Mouse (Mus musculus) kidney, adult 9 months (tissue): ENCODE results near the gene Fabp1.

Experiments
- DNase-seq: peaks from one replicate; pipeline ENCODE4 v3.0.0; 2022

Gene Fabp1

DNA sequence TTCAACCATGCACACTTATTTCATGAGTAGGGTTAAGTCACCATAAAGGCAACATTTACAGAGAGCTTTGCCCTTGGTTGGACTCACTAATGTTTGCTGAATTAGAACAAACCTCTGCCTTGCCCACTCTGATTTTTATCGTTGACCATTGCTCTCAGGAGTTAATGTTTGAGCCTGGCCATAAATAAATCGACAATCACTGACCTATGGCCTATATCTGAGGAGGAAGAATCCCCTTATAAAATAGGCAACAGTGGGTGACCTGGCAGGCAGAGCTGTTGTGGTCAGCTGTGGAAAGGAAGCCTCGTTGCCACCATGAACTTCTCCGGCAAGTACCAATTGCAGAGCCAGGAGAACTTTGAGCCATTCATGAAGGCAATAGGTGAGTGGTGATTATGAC is at the start of gene Fabp1:
Fabp1 (plus strand) TSS at position 216 of the 400 bp plus-strand sequence.
- no peak for DNase-seq

DNA sequence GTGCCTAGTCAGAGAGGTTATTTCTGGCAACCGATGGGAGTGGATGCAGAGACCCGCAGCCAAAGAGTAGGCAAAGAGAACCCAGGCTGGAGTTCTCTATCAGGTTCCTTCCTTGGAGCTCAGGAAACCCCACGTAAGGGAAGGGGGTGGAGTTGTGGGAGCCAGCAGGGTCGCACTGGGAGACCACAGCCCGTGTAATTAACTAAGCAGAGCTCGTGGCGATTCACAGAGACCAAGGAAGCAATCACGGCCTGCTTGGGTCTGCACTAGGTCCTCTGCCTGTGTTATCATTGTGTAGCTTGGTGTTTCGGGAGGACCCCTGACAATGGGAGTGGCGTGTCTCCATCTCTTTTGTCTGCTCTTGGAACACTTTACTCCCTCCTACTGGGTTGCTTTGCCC is 48.5 kb upstream of the Fabp1 start:
- no peak for DNase-seq

DNA sequence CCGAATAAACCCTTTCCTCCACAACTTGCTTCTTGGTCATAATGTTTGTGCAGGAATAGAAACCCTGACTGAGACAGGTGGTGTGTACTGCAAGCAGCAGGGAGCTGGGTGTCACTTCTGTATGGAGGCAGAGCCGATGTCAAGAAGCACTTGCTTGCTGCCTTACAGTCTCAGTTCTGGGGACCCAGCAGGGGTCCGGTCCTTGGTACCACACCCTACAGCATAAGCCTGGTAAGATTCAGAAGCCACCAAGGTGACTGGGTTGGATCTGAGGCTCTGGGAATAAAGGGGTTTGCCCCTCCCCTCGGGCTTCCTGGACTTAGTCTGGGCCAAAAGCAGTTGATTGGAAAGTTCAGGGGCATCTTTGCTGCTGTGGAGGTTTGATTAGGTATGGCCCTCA is 46.1 kb upstream of the Fabp1 start:
- no peak for DNase-seq

DNA sequence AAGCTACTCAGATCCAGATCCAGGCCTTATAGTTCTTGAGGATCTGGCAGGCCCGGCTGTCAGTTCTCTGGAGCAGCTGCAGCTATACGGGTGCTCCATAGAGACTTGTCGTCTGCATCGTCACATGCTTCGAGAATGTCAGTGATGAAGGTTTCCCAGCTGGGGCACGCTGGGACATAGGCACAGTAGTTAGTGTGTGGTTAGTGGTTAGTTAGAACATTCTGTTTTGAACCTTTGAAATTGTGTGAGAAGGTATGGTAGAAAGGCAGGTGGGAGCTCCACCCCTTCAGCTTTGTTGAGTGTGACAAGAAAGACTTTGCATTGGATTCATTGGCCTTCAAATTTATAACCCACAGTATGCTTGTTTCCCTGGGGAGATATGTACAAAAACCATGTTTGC is 44.8 kb upstream of the Fabp1 start:
- no peak for DNase-seq

DNA sequence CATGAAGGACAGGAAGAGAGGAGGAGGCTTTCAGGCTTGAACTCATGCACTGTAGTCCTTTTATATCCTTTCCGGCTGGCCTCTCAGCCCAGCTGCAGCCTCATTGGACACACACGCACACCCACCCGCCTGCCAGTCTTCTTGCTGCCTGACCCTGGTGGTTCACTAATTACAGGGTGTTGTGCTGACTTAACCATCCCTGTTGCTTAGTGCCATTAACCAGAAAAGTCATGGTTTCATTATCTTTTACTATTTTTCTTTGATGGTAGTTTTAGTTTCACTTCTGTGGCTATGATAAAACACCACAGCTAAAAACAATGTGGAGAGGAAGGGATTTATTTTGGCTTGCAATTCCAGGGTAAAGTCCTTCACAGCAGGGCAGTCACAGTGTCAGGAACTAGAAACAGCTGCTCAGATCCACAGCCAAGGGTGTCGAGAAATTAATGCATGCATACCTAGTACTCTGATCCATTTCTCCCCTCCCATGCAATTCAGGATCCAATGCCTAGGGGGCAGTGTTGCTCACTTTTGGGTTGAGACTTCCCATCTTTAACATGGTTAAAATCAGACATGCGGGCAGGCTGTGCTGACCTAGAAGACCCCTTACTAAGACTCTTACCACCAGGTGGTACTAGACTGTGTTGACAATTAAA is 42.8 kb upstream of the Fabp1 start:
- DNase-seq, result peak; percentile 41

DNA sequence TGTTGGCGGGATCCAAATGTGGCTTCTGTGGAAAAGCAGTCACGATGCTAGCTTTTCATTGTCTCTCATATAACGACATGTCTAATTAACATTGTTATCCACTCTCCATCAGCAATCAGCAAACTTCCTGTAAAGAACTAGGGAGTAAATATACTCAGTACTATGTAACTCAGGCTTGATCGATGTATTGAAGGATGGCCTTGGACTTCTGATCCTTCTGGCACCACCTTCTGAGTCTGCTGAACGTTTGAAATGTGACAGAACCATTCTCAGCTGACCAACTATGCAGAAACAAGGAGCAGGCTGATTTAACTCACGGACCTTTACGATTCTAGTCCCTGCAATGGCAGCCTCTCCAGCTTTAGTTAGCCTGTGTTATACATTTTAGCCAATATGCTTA is 38.3 kb upstream of the Fabp1 start:
- DNase-seq, result no peak

DNA sequence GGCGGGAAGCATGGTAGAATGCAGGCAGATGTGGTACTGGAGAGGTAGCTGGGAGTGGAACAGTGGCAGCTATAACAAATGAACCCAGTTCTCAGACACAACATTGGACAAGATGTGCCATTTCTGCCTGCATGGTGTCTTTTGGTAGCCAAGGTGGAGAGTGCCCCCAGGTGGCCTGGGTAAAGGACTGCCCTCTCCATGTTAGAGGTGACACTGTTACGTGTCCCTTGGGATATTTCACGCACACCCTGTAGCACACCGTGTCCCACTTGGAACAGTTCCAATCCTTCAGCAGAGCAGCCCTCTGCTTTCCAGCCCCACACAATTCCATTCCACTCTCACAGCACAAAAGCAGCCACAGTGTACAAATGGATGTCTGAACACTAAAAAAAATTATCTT is 37.4 kb upstream of the Fabp1 start:
- peak; percentile 52 for DNase-seq

DNA sequence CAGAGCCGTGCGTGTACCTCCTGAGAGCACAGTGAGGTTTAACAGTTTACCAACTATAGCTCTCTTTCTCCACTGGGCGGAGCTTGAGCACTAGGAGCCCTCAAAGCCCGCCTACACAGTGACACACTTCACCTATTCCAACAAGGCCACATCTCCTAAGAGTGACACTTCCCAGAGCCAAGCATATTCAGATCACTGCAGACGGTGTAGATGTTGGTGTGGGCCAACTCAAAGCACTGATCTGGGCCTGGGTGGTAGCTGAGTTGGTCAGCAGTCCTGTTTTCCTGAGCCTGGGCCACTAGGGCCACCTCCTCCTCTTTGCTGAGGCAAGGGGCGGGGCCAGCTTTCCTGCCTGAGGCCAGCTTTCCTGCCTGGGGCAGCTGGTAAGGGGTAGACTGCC is 35.2 kb upstream of the Fabp1 start:
- no peak for DNase-seq

DNA sequence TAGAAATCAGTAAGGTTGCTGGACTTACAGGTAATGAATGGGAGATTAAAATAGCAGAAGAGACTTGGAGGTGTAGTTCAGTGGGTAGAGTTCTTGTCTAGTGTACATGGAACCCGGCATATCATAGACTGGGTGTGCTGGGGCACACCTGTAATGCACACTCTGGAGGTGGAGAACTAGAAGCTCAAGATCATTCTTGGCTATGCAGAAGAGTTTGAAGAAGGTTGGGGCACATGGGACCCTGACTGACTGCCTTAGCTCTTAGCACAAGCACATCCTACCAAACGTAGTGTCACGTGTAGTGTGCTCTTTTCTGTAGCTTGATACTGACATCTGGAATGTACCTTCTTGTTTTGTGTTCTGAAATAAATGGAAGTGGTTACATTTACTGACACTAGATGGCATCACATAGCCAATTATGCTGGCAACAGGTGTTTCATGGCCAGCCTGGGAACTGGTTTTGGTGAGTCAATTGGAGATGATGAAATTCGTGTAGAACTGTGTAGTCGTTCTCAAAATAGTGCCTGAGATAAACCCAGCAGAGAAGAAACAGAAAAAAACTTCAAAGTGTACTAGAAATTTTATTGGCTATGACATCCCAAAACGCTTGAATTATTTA is 33.0 kb upstream of the Fabp1 start:
- DNase-seq, result peak; percentile 65

DNA sequence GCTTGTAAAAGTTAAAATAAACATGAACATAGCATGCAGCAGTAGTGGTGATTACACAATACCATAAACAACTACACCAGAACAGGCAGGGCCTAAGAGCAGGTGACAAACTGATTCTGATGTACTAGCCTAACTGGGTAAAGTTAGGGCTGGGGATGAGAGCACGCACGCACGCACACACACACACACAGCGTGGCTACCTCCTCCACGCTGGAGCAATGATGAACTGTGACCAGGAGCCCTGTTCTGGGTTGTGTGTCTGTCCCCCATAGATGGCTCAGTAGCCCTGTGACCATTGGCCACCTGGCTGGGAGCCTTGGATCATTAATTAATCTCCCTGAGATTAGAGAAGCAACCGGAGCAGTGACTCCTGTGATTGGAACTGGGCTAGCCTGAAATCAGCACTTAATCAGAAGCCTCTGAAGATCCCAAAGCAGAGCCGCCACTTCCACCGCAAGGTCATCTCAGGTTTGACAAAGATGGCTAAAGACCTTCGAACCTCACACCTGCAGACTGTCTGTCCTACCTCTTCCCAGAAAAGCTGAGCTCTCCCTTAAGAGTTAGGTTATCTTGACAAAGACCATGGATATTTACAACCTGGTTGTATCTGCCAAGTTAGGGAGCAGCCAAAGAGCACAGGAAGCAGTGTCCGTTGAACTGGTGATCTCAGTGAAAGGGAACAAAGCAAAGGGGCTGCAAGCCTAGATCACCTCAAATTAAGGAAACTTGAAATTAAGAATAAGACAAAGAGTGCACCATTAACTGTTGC is 26.6 kb upstream of the Fabp1 start:
- DNase-seq, result peak; percentile 57

DNA sequence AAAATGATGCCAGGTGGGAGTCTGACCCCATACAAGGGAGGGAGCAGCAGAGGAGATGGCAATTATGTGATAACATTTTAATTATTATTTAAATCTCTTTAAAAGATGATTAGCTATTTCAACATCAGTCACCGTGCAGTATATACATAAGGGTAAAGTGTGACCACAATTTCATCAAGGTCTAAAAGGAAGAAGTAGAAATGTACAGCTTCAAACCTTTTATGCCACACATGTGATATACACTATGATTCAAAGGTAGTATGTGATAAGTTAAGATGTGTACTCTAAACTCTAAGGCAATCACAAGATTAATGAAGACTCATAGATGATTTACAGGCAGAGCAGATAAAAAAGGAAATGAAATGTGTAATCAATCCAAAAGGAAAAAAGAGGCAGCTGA is 19.0 kb upstream of the Fabp1 start:
- DNase-seq, result no peak

DNA sequence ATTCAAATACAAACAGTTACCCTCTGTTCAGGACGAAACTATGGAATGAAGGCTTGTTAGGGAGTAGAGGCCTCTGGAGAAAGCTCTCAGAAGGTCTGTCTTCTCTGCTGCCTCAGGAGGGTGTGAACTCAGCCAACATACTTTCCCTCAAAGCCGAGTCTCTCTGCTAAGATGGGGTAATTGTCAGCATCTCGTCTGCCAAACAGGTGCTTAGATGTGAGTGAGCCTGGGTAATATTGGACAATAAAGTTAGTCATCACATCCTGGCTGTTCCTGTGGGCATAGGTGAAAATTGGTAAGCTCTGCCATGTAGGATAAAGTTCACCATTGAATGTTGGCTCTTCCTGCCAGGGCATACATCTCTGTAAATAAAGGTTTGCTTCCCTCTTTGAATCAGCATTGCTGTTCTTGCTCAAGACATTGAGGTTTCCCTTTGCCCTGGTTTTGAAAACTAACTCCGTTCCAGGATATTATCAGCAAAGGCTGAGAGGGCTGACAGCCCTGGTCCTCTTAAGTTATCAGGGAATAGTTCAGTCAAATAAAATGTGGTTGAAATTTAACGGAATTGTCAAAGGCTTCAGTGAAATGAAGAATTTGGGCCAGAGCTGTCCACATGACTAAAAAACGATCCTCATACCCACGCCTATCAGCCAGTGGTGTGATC is 14.6 kb upstream of the Fabp1 start:
- no peak for DNase-seq

DNA sequence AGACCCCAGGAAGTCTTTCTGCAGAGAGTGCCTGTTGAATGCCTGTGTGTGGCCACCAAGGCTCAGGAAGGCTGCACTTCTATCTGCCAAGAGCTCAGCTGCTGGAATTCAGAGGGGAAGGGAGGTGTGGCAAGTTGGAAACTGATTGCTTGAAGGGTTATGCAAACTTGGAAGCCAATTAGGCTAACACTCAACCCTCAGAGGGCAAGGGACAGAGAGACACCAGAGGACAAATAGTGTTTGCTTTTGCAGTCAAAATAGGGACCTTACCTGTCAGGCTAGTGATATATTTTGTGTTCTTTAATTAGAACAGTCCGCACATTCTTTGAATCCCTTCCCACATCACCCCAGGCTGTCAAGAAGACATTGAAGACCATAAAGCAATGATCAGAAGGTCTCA is 10.0 kb upstream of the Fabp1 start:
- DNase-seq, result peak; percentile 26

DNA sequence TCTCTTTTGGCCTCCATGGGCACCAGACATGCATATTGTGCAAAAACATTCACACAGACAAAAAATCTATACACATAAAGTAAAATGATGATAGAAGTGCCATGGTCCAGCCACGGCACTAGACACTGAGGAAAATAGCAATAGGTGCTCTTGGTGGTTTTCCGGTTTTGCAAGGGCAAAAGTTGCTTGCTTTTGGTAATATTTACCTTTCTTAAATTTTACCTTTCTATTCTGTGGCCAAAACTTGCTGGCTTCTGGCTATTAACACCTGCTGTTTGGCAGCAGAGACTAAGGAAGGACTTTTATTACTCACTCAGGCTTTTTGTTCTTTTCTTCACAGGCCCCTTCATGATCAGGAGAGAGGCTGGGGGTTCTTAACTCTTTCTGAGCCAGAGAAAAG is 9.1 kb upstream of the Fabp1 start:
- no peak for DNase-seq

DNA sequence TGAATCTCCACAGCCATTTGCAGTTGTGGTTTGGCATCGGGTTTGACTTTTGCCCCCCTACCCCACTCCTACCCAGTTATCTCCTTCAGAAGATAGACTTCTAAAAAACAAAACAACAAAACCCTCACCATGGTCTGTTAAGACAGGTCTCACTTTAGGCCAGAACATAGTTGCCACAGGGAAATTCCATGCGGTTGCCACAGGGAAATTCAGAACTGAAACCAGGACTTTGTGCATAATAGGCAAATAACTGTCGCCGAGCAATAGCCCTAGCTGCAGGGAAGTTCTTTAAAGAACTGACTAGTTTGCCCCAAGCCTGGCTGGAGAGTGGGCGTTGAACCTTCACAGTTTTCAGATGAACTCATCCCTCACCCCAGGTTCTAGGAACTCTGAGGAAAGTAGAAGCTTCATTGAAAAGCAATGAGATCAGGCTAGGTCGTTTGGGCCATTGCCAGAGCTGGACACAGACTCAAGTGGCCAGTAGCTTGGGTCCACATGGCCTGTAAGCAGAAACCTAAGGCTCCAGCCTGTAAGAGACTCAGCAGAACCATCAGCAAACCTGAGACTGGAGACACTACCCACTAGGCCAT is 6.4 kb upstream of the Fabp1 start:
- peak; percentile 6 for DNase-seq

DNA sequence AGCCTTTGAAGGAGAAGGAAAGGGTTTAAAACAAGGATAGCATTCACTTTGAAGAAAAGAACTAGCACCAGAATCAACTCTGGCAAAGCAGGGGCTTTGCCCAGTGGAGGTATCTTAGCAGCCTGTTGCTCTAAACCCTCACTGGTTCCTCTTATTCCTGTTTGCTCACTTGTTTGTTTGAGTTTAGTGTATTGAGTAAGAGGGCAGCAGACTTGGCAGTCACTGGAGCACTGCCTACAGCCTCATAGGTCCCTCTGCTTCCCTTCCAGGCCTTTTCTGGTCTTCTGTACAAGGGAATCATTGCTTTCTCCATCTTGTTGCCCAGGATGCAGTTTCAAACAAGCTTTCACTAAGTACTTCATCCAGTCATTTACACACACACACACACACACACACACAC is 3.5 kb upstream of the Fabp1 start:
- no peak for DNase-seq

DNA sequence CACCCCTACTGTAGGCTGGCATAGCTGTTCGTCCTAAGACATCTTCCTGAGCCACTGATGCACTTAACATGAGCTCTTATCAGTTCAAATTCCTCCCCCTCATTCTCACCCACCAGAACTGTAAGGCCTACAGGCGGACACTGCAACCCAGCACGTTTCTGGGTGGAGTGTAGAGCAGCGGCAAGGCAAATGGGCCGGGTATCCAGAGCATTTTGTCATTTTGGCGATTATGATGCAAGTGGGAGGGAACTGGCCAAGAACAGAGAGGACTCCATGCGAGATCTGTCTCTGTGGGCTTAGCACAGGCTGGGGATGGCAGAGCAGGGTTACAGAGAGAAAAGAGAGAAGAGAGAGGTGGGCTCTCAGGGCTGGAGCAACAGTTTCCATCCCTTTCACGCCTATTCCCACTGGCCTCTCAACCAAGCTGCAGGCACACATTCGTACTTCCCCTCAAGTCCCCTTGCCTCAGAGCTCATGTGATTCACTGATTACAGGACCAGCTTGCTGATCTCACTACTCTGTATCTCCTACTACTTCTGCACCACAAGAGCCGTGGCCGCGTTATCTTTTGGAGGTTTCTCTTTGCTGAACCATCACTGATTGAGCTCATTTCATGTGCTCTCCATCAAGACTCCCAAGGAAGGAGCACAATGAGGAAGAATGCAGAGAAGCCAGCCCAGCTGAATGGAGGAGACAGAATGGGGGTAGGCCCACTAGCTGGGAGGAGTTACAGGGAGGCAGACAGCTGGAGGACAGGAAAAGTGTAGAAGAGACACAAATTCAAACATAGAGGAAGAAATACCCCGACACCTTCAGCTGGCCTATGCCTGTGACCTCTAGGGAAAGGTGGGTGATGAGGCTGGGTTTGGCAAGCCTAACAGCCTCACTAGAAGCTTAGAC is 1.7 kb upstream of the Fabp1 start:
- DNase-seq, result no peak

DNA sequence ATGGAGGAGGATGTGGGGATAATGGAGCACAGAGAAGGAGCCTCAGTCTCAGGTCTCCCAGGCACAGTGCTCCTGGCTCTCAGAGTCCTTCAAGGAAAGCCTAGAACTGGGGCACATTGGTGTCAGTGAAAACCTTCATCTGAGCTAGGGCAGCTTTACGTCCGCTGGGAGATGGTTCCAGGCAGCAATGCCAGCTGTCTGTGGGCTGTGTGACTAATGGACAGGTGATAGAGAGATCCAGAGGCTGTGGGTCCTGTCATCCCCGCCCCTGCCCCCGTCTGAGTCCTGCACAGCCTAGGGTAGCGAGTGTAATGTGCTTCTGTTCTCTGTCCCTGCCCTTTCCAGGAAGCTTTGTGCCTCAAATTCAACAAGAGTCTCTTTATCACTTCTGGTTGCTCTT is 2.3 kb downstream of the Fabp1 start:
- no peak for DNase-seq

DNA sequence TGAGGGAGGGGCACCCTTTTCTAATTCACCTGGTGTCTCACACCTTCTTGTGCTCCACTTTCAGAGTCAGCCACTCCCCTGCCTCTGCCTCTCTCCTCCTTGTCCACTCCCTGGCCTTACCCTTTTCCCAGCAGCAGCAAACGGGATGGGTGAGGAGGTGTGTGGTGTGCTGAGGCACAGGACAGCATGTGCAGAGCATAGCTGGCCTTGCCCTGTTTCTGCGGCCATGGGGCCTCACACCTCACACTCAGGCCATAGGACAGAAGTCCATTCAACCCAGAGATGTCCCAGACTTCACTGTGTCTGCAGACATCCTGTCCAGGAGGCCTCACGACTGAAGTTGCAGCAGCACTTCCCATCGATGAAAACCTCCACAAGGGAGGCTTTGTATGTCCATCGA is 4.0 kb downstream of the Fabp1 start:
- DNase-seq, result no peak

DNA sequence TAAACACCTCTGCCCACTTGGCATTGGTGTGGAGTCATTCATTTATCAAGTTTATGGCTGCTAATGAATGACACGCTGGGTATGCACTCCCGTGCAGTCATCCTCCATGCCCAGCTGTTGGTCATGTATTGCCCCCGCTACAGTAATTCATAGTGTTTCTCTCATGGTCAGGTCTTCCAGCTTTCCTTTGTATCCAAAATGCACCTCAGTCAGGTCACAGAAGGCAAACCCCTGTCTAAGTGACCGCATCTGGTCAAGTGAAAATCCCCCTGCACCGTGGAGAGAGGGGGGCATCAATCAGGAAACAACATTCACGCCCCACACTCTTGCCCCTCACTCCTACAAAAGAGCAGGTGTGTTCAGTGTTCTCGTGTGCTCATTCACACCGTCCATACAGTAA is 4.5 kb downstream of the Fabp1 start:
- no peak for DNase-seq

DNA sequence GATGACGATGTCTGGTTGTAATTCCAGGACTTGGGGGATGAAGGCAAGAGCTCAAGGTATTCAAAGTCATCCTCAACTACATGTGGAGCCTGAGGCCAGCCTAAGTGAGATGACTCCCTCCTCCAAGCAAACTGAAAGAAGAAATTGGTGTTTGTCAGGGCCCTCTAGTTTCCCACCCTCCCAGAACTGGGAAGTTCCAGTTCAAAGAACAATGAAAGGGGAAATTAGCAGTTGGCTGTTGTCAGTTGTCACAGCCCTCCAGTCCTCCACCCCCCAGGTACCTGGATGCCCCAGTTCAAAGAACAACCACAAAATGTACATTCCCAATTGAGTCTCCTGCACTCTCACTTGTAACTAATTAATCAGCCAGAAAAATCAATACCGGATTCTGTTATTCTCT is 9.1 kb downstream of the Fabp1 start:
- no peak for DNase-seq

DNA sequence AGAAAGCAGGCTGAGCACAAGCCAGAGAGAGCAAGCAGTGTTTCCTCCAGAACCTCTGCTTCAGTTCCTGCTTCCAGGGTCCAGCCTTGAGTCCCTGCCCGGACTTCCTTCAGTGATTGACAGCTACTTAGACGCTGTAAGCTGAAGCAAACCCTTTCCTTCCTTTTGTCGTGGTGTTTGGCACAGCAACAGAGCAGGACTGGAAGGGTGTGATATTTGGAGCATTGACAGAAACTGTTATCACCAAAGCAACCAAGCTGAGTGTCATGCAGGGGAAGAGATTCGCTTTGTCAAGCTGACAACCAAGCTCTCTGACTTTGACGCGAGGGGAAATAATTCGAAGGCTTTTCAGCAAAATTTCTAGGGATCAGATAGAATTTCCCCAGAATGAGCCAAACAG is 12.3 kb downstream of the Fabp1 start:
- DNase-seq, result no peak
